Comparison of ENCODE assay signal across 8 mouse cellular contexts in genomic region chr8:40150911-40151797, GRCm38 (mm10).
A peak's percentile ranks its signal among the peaks of the same experiment; 100 is the strongest.
DNase-seq lines count a peak whose midpoint lies in the region; ATAC-seq and TF ChIP-seq lines count a peak whose summit lies in the region.

No protein-coding gene starts in this region.

- no peaks in the 10 kb centered on the region for H3K36me3 ChIP-seq in hindbrain, embryonic 10.5 days
- no peaks in the 10 kb centered on the region for H3K36me3 ChIP-seq in lung, embryonic 15.5 days

- peak; percentile 74; the same call in 1 of the 2 replicates for TF ChIP-seq CTCF in cerebellum, adult 2 months (IDR thresholded peaks at IDR 0.05; ENCODE audit: borderline replicate concordance, insufficient read depth, low read depth, low read length)

- TF ChIP-seq POLR2A in cerebellum, adult 2 months (IDR thresholded peaks at IDR 0.05; ENCODE audit: borderline replicate concordance, insufficient read depth, low read length) = no peak

- H3K4me1 ChIP-seq in cerebellum, adult 2 months (ENCODE audit: control insufficient read depth, insufficient read depth, low read length) = no peaks in the 10 kb centered on the region
- peaks cover 8% of the 10 kb centered on the region for H3K4me1 ChIP-seq in hindbrain, embryonic 10.5 days (replicated peaks)
- no peaks in the 10 kb centered on the region for H3K4me1 ChIP-seq in lung, embryonic 15.5 days

- peak overlapping the region; percentile 40 for H3K4me2 ChIP-seq in lung, embryonic 15.5 days

- H3K4me3 ChIP-seq in cerebellum, adult 2 months (replicated peaks; ENCODE audit: insufficient read depth, low read depth, low read length) = no peak overlapping the region
- H3K4me3 ChIP-seq in hindbrain, embryonic 10.5 days = peak overlapping the region; percentile 41
- H3K4me3 ChIP-seq in lung, embryonic 15.5 days = no peak overlapping the region

- DNase-seq in Muller cell, postnatal 12 days (ENCODE audit: inconsistent ontology term) = peak; percentile 49
- peak; percentile 54 to 63 for DNase-seq in cerebellum, adult 2 months
- peak; percentile 74 for DNase-seq in forelimb bud, embryonic 11.5 days (ENCODE audit: low read depth, low spot score)
- peak; percentile 78 for DNase-seq in hindbrain, embryonic 10.5 days (ENCODE audit: low spot score)
- DNase-seq in layer of hippocampus, adult 9-10 months (ENCODE audit: low spot score) = peak; percentile 67
- peak; percentile 57 for DNase-seq in ovary, postnatal 36 days (ENCODE audit: low spot score)

- H3K27ac ChIP-seq in cerebellum, adult 2 months (ENCODE audit: insufficient read depth, low read length) = no peak overlapping the region
- H3K27ac ChIP-seq in hindbrain, embryonic 10.5 days = peak overlapping the region; percentile 40; the same call in 1 of the 2 replicates
- H3K27ac ChIP-seq in lung, embryonic 15.5 days = no peak overlapping the region

- WGBS in cerebellum, adult 2 months = 9% methylated on average over 21 of the region's 21 CpGs
- WGBS in hindbrain, embryonic 10.5 days = 15% methylated on average over 21 of the region's 21 CpGs
- 16% methylated on average over 21 of the region's 21 CpGs for WGBS in lung, embryonic 15.5 days

- ATAC-seq in lung, embryonic 15.5 days (ENCODE audit: borderline replicate concordance, extremely low read depth, low FRiP score, low TSS enrichment) = peak; percentile 52; the same call in 1 of the 2 replicates
- no peak for ATAC-seq in erythroblast, adult 5-6 weeks (replicated peaks; ENCODE audit: low FRiP score, poor library complexity, severe bottlenecking)

- H3K27me3 ChIP-seq in cerebellum, adult 2 months (ENCODE audit: control insufficient read depth, insufficient read depth, low read length) = no peaks in the 10 kb centered on the region
- H3K27me3 ChIP-seq in hindbrain, embryonic 10.5 days (ENCODE audit: insufficient read depth, poor library complexity, severe bottlenecking) = no peaks in the 10 kb centered on the region
- no peaks in the 10 kb centered on the region for H3K27me3 ChIP-seq in lung, embryonic 15.5 days

- H3K9ac ChIP-seq in lung, embryonic 15.5 days = no peak overlapping the region

- no peaks in the 10 kb centered on the region for H3K9me3 ChIP-seq in hindbrain, embryonic 10.5 days
- no peaks in the 10 kb centered on the region for H3K9me3 ChIP-seq in lung, embryonic 15.5 days
